Mouse (Mus musculus): ENCODE measurements around the gene Gm42417. TPM values are rescaled to one million over a fixed set of nuclear protein-coding genes. Genes with fewer than 3 reads are reported as not detected.

The Gm42417 gene
- 0.32 and 0.62 TPM in 2 replicates for polyA plus RNA-seq (2014; fragmentation: Nextera tagmentation; extraction: Ambion mirVana)

- H3K4me1 ChIP-seq (ENCODE audit: control insufficient read depth, insufficient read depth, low read length), result no peaks in the 10 kb centered on the region
- H3K4me2 ChIP-seq (ENCODE audit: low read depth, low read length), result no peak within 1 kb of the TSS
- no peak within 1 kb of the TSS for H3K9ac ChIP-seq (replicated peaks; ENCODE audit: low read depth, low read length)
- H3K27me3 ChIP-seq (ENCODE audit: control insufficient read depth, insufficient read depth, low read length), result no peaks in the 10 kb centered on the region
- H3K9me3 ChIP-seq (ENCODE audit: control insufficient read depth, low read length), result no peaks in the 10 kb centered on the region
- no peak for ATAC-seq (ENCODE audit: low read depth)
- no peak within 1 kb of the TSS for H3K4me3 ChIP-seq (ENCODE audit: low read depth, low read length)
- 67% methylated on average over 9 of the region's 9 CpGs for WGBS
- H3K27ac ChIP-seq (ENCODE audit: low read depth, low read length), result no peak within 1 kb of the TSS
- H3K36me3 ChIP-seq (ENCODE audit: control insufficient read depth, insufficient read depth, low read length), result peaks cover 5% of the 10 kb centered on the region
Measured at GRCm38 (mm10) chr1:36539186-36539585, at the start of gene Gm42417. Gene Gm42417, minus strand, starts transcription at chr1:36539429.

- Histone ChIP-seq H3K4me3 (ENCODE audit: low read depth, low read length) (no peak overlapping the region), H3K27me3 (ENCODE audit: control insufficient read depth, insufficient read depth, low read length) (no peaks in the 10 kb centered on the region), H3K9me3 (ENCODE audit: control insufficient read depth, low read length) (no peaks in the 10 kb centered on the region), H3K36me3 (ENCODE audit: control insufficient read depth, insufficient read depth, low read length) (no peaks in the 10 kb centered on the region), H3K9ac (replicated peaks; ENCODE audit: low read depth, low read length) (no peak overlapping the region), H3K4me2 (ENCODE audit: low read depth, low read length) (no peak overlapping the region), H3K27ac (ENCODE audit: low read depth, low read length) (no peak overlapping the region), H3K4me1 (ENCODE audit: control insufficient read depth, insufficient read depth, low read length) (no peaks in the 10 kb centered on the region; the same call in 1 of the 2 replicates)
- ATAC-seq (ENCODE audit: low read depth), result no peak
- WGBS, result 87% methylated on average over 6 of the region's 6 CpGs
Measured at GRCm38 (mm10) chr1:36587860-36588259, 48.6 kb upstream of the Gm42417 start.

- Histone ChIP-seq H3K9me3 (ENCODE audit: control insufficient read depth, low read length) (no peaks in the 10 kb centered on the region), H3K4me1 (ENCODE audit: control insufficient read depth, insufficient read depth, low read length) (peaks cover under 1% of the 10 kb centered on the region; the same call in 1 of the 2 replicates), H3K9ac (replicated peaks; ENCODE audit: low read depth, low read length) (no peak overlapping the region), H3K27ac (ENCODE audit: low read depth, low read length) (no peak overlapping the region), H3K4me3 (ENCODE audit: low read depth, low read length) (no peak overlapping the region), H3K36me3 (ENCODE audit: control insufficient read depth, insufficient read depth, low read length) (no peaks in the 10 kb centered on the region), H3K27me3 (ENCODE audit: control insufficient read depth, insufficient read depth, low read length) (no peaks in the 10 kb centered on the region), H3K4me2 (ENCODE audit: low read depth, low read length) (no peak overlapping the region)
- ATAC-seq (ENCODE audit: low read depth), result no peak
- WGBS, result 23% methylated on average over 4 of the region's 4 CpGs
Measured at GRCm38 (mm10) chr1:36586288-36586687, 47.1 kb upstream of the Gm42417 start.

GRCm38 (mm10) chr1:36583408-36584116 is 44.3 kb upstream of the Gm42417 start:
- no peak for ATAC-seq (ENCODE audit: low read depth)
- no peaks in the 10 kb centered on the region for H3K36me3 ChIP-seq (ENCODE audit: control insufficient read depth, insufficient read depth, low read length)
- H3K4me2 ChIP-seq (ENCODE audit: low read depth, low read length), result no peak overlapping the region

GRCm38 (mm10) chr1:36582211-36582610 is 43.0 kb upstream of the Gm42417 start:
- no peak for ATAC-seq (ENCODE audit: low read depth)
- H3K4me1 ChIP-seq (ENCODE audit: control insufficient read depth, insufficient read depth, low read length), result peaks cover 17% of the 10 kb centered on the region
- 77% methylated on average over 8 of the region's 8 CpGs for WGBS
- H3K9ac ChIP-seq (replicated peaks; ENCODE audit: low read depth, low read length), result no peak overlapping the region
- no peaks in the 10 kb centered on the region for H3K36me3 ChIP-seq (ENCODE audit: control insufficient read depth, insufficient read depth, low read length)
- H3K27ac ChIP-seq (ENCODE audit: low read depth, low read length), result no peak overlapping the region
- no peaks in the 10 kb centered on the region for H3K27me3 ChIP-seq (ENCODE audit: control insufficient read depth, insufficient read depth, low read length)
- H3K4me2 ChIP-seq (ENCODE audit: low read depth, low read length), result no peak overlapping the region
- no peak overlapping the region for H3K4me3 ChIP-seq (ENCODE audit: low read depth, low read length)
- H3K9me3 ChIP-seq (ENCODE audit: control insufficient read depth, low read length), result no peaks in the 10 kb centered on the region

More at GRCm38 (mm10) chr1:36583408-36584116, 44.3 kb upstream of the Gm42417 start:
- H3K9me3 ChIP-seq (ENCODE audit: control insufficient read depth, low read length), result no peaks in the 10 kb centered on the region
- H3K27ac ChIP-seq (ENCODE audit: low read depth, low read length), result no peak overlapping the region
- H3K4me1 ChIP-seq (ENCODE audit: control insufficient read depth, insufficient read depth, low read length), result peaks cover 17% of the 10 kb centered on the region
- no peak overlapping the region for H3K4me3 ChIP-seq (ENCODE audit: low read depth, low read length)
- WGBS, result 82% methylated on average over 8 of the region's 8 CpGs
- H3K9ac ChIP-seq (replicated peaks; ENCODE audit: low read depth, low read length), result no peak overlapping the region
- H3K27me3 ChIP-seq (ENCODE audit: control insufficient read depth, insufficient read depth, low read length), result no peaks in the 10 kb centered on the region

- no peaks in the 10 kb centered on the region for H3K27me3 ChIP-seq (ENCODE audit: control insufficient read depth, insufficient read depth, low read length)
- H3K9ac ChIP-seq (replicated peaks; ENCODE audit: low read depth, low read length), result no peak overlapping the region
Measured at GRCm38 (mm10) chr1:36581260-36581659, 42.0 kb upstream of the Gm42417 start.

GRCm38 (mm10) chr1:36580384-36581207 is 41.4 kb upstream of the Gm42417 start:
- peak overlapping the region; percentile 27; the same call in 1 of the 2 replicates for H3K4me2 ChIP-seq (ENCODE audit: low read depth, low read length)
- peak; percentile 84 for ATAC-seq (ENCODE audit: low read depth)
- H3K9ac ChIP-seq (replicated peaks; ENCODE audit: low read depth, low read length), result peak overlapping the region; percentile 34; the same call in 1 of the 2 replicates
- no peaks in the 10 kb centered on the region for H3K9me3 ChIP-seq (ENCODE audit: control insufficient read depth, low read length)
- peaks cover 17% of the 10 kb centered on the region for H3K4me1 ChIP-seq (ENCODE audit: control insufficient read depth, insufficient read depth, low read length)
- WGBS, result 2% methylated on average over 17 of the region's 17 CpGs
- H3K4me3 ChIP-seq (ENCODE audit: low read depth, low read length), result no peak overlapping the region
- H3K27me3 ChIP-seq (ENCODE audit: control insufficient read depth, insufficient read depth, low read length), result no peaks in the 10 kb centered on the region
- no peaks in the 10 kb centered on the region for H3K36me3 ChIP-seq (ENCODE audit: control insufficient read depth, insufficient read depth, low read length)
- H3K27ac ChIP-seq (ENCODE audit: low read depth, low read length), result peak overlapping the region; percentile 79

More at GRCm38 (mm10) chr1:36581260-36581659, 42.0 kb upstream of the Gm42417 start:
- 46% methylated on average over 5 of the region's 5 CpGs for WGBS
- Histone ChIP-seq H3K27ac (ENCODE audit: low read depth, low read length) (peak overlapping the region; percentile 79), H3K4me3 (ENCODE audit: low read depth, low read length) (no peak overlapping the region), H3K36me3 (ENCODE audit: control insufficient read depth, insufficient read depth, low read length) (no peaks in the 10 kb centered on the region), H3K4me2 (ENCODE audit: low read depth, low read length) (no peak overlapping the region), H3K9me3 (ENCODE audit: control insufficient read depth, low read length) (no peaks in the 10 kb centered on the region), H3K4me1 (ENCODE audit: control insufficient read depth, insufficient read depth, low read length) (peaks cover 17% of the 10 kb centered on the region)
- no peak for ATAC-seq (ENCODE audit: low read depth)

- 27% methylated on average over 6 of the region's 6 CpGs for WGBS
- Histone ChIP-seq H3K27me3 (ENCODE audit: control insufficient read depth, insufficient read depth, low read length) (no peaks in the 10 kb centered on the region), H3K9me3 (ENCODE audit: control insufficient read depth, low read length) (no peaks in the 10 kb centered on the region), H3K9ac (replicated peaks; ENCODE audit: low read depth, low read length) (peak overlapping the region; percentile 34; the same call in 1 of the 2 replicates), H3K27ac (ENCODE audit: low read depth, low read length) (peak overlapping the region; percentile 79), H3K36me3 (ENCODE audit: control insufficient read depth, insufficient read depth, low read length) (no peaks in the 10 kb centered on the region), H3K4me2 (ENCODE audit: low read depth, low read length) (peak overlapping the region; percentile 27; the same call in 1 of the 2 replicates), H3K4me1 (ENCODE audit: control insufficient read depth, insufficient read depth, low read length) (peaks cover 17% of the 10 kb centered on the region), H3K4me3 (ENCODE audit: low read depth, low read length) (no peak overlapping the region)
- ATAC-seq (ENCODE audit: low read depth), result peak; percentile 64
Measured at GRCm38 (mm10) chr1:36579974-36580383, 40.8 kb upstream of the Gm42417 start.
